Mouse (Mus musculus): ENCODE measurements around the gene Olfr823. TPM values are rescaled to one million over a fixed set of nuclear protein-coding genes. Genes with fewer than 3 reads are reported as not detected.

Olfr823 gene
- polyA plus RNA-seq, 1 experiment from 2014 or later: not detected

Other genes starting within 250 kb of the Olfr823 start
- not detected in 2 replicates for gene Olfr814, start 235.5 kb downstream of the Olfr823 start, polyA plus RNA-seq (2014; fragmentation: Nextera tagmentation; extraction: Ambion mirVana)
- gene Olfr815, start 209.5 kb downstream of the Olfr823 start, polyA plus RNA-seq (2014; fragmentation: Nextera tagmentation; extraction: Ambion mirVana): not detected in 2 replicates
- gene Olfr816, start 199.8 kb downstream of the Olfr823 start, polyA plus RNA-seq (2014; fragmentation: Nextera tagmentation; extraction: Ambion mirVana): not detected in 2 replicates
- not detected in 2 replicates for gene Olfr818, start 166.3 kb downstream of the Olfr823 start, polyA plus RNA-seq (2014; fragmentation: Nextera tagmentation; extraction: Ambion mirVana)
- gene Olfr819, start 148.1 kb downstream of the Olfr823 start, polyA plus RNA-seq (2014; fragmentation: Nextera tagmentation; extraction: Ambion mirVana): not detected in 2 replicates
- not detected in 2 replicates for gene Olfr247, start 139.2 kb downstream of the Olfr823 start, polyA plus RNA-seq (2014; fragmentation: Nextera tagmentation; extraction: Ambion mirVana)
- gene Gm10310, start 130.3 kb downstream of the Olfr823 start, polyA plus RNA-seq (2014; fragmentation: Nextera tagmentation; extraction: Ambion mirVana): not detected in 2 replicates
- not detected in 2 replicates for gene Olfr820, start 102.8 kb downstream of the Olfr823 start, polyA plus RNA-seq (2014; fragmentation: Nextera tagmentation; extraction: Ambion mirVana)
- not detected in 2 replicates for gene Olfr821, start 85.0 kb downstream of the Olfr823 start, polyA plus RNA-seq (2014; fragmentation: Nextera tagmentation; extraction: Ambion mirVana)
- not detected in 2 replicates for gene Olfr822, start 44.2 kb downstream of the Olfr823 start, polyA plus RNA-seq (2014; fragmentation: Nextera tagmentation; extraction: Ambion mirVana)
- not detected in 2 replicates for gene Olfr824, start 14.6 kb upstream of the Olfr823 start, polyA plus RNA-seq (2014; fragmentation: Nextera tagmentation; extraction: Ambion mirVana)
- gene Olfr825, start 51.4 kb upstream of the Olfr823 start, polyA plus RNA-seq (2014; fragmentation: Nextera tagmentation; extraction: Ambion mirVana): not detected in 2 replicates
- not detected in 2 replicates for gene Olfr826, start 68.8 kb upstream of the Olfr823 start, polyA plus RNA-seq (2014; fragmentation: Nextera tagmentation; extraction: Ambion mirVana)
- gene Olfr827, start 99.0 kb upstream of the Olfr823 start, polyA plus RNA-seq (2014; fragmentation: Nextera tagmentation; extraction: Ambion mirVana): not detected in 2 replicates
- gene Neurod4, start 164.9 kb upstream of the Olfr823 start, polyA plus RNA-seq (2014; fragmentation: Nextera tagmentation; extraction: Ambion mirVana): not detected in 2 replicates
- gene Tespa1, start 207.5 kb upstream of the Olfr823 start, polyA plus RNA-seq (2014; fragmentation: Nextera tagmentation; extraction: Ambion mirVana): 0.53 and 0.75 TPM in 2 replicates